Mouse (Mus musculus): ENCODE results near the gene Unc5a. TPM values are rescaled to one million over a fixed set of nuclear protein-coding genes. Genes with fewer than 3 reads are reported as not detected.

Gene Unc5a
- polyA plus RNA-seq, 1 experiment from 2014 or later, result 1.1 TPM

DNA sequence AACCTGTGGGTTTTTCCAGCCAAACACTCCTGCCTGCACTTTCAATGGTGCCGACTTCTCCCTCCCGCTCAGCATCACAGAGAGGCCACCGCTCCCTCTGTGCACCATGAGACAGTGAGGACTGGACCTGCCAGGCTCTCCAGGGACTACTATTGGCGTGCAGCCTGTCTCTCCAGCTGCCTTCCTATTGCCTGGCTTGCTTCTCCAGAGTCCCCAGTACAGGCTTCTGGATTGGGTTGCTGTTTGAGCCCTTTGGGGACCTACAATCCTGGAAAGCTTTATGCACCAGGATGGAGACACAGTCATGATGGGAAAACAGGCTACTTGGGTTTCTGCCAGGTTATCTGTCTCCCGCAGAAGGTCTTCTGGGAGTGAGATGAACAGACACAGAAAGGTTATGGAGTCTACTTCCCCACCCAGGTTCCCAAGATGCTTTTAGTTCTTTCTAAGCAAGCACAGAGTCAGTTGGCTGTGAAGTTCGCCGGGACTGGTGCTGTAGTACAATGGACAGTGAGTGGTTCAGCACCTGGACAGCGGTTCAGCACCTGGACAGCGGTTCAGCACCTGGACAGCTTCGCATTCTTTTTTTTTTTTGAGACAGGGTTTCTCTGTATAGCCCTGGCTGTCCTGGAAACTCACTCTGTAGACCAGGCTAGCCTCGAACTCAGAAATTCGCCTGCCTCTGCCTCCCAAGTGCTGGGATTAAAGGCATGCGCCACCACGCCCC is 21.5 kb downstream of the Unc5a start:
- Histone ChIP-seq H3K4me3 (ENCODE audit: low read depth, low read length) (no peak overlapping the region), H3K9me3 (ENCODE audit: control insufficient read depth) (no peaks in the 10 kb centered on the region), H3K27me3 (replicated peaks; ENCODE audit: control insufficient read depth, insufficient read depth, low read length) (no peaks in the 10 kb centered on the region), H3K4me2 (replicated peaks; ENCODE audit: low read depth) (no peak overlapping the region), H3K27ac (ENCODE audit: low read depth, low read length) (no peak overlapping the region), H3K36me3 (ENCODE audit: control insufficient read depth, insufficient read depth) (no peaks in the 10 kb centered on the region), H3K4me1 (replicated peaks; ENCODE audit: control insufficient read depth, insufficient read depth, low read length) (no peaks in the 10 kb centered on the region), H3K9ac (ENCODE audit: low read depth, low read length) (no peak overlapping the region)
- no peak for TF ChIP-seq CTCF (IDR thresholded peaks at IDR 0.05; ENCODE audit: low read depth)
- 33% methylated on average over 14 of the region's 14 CpGs for WGBS
- ATAC-seq, result no peak

GRCm38 (mm10) chr13:54975546-54975945 is 26.3 kb downstream of the Unc5a start:
- H3K27me3 ChIP-seq (replicated peaks; ENCODE audit: control insufficient read depth, insufficient read depth, low read length), result no peaks in the 10 kb centered on the region
- no peaks in the 10 kb centered on the region for H3K36me3 ChIP-seq (ENCODE audit: control insufficient read depth, insufficient read depth)
- no peak overlapping the region for H3K27ac ChIP-seq (ENCODE audit: low read depth, low read length)
- no peak overlapping the region for H3K4me2 ChIP-seq (replicated peaks; ENCODE audit: low read depth)
- no peak for TF ChIP-seq CTCF (IDR thresholded peaks at IDR 0.05; ENCODE audit: low read depth)
- no peaks in the 10 kb centered on the region for H3K4me1 ChIP-seq (replicated peaks; ENCODE audit: control insufficient read depth, insufficient read depth, low read length)
- WGBS, result 44% methylated on average over 3 of the region's 3 CpGs
- H3K9ac ChIP-seq (ENCODE audit: low read depth, low read length), result no peak overlapping the region
- H3K9me3 ChIP-seq (ENCODE audit: control insufficient read depth), result no peaks in the 10 kb centered on the region
- ATAC-seq, result no peak
- no peak overlapping the region for H3K4me3 ChIP-seq (ENCODE audit: low read depth, low read length)

- no peak overlapping the region for H3K27ac ChIP-seq (ENCODE audit: low read depth, low read length)
- no peaks in the 10 kb centered on the region for H3K27me3 ChIP-seq (replicated peaks; ENCODE audit: control insufficient read depth, insufficient read depth, low read length)
- WGBS, result 55% methylated on average over 8 of the region's 8 CpGs
- H3K9ac ChIP-seq (ENCODE audit: low read depth, low read length), result no peak overlapping the region
- TF ChIP-seq CTCF (IDR thresholded peaks at IDR 0.05; ENCODE audit: low read depth), result no peak
- H3K4me3 ChIP-seq (ENCODE audit: low read depth, low read length), result no peak overlapping the region
- no peak overlapping the region for H3K4me2 ChIP-seq (replicated peaks; ENCODE audit: low read depth)
- no peak for ATAC-seq
- no peaks in the 10 kb centered on the region for H3K36me3 ChIP-seq (ENCODE audit: control insufficient read depth, insufficient read depth)
- H3K4me1 ChIP-seq (replicated peaks; ENCODE audit: control insufficient read depth, insufficient read depth, low read length), result no peaks in the 10 kb centered on the region
- no peaks in the 10 kb centered on the region for H3K9me3 ChIP-seq (ENCODE audit: control insufficient read depth)
These were observed 29.6 kb downstream of the Unc5a start for GRCm38 (mm10) chr13:54978804-54979203.

DNA sequence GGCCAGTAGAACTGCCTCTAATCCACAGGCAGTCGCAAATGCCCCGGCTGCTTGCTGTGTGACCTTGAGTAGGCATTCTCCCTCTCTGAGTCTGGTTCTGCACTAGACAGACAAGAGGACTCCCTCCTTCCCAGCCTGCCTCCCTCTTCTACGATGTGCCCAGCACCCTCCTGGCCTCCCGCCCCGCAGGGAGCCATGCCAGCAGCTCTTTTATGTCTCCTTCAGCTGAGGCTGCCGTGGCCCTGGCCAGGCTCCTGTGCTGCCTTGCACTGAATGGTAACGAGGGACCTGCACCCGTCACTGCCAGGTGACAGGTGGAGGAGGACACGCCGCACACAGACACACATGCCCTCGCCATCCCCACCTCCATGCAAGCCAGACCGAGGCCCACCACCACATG is 31.7 kb downstream of the Unc5a start:
- Histone ChIP-seq H3K4me2 (replicated peaks; ENCODE audit: low read depth) (no peak overlapping the region), H3K4me3 (ENCODE audit: low read depth, low read length) (no peak overlapping the region), H3K9ac (ENCODE audit: low read depth, low read length) (no peak overlapping the region), H3K27ac (ENCODE audit: low read depth, low read length) (no peak overlapping the region), H3K27me3 (replicated peaks; ENCODE audit: control insufficient read depth, insufficient read depth, low read length) (no peaks in the 10 kb centered on the region), H3K9me3 (ENCODE audit: control insufficient read depth) (no peaks in the 10 kb centered on the region), H3K4me1 (replicated peaks; ENCODE audit: control insufficient read depth, insufficient read depth, low read length) (no peaks in the 10 kb centered on the region), H3K36me3 (ENCODE audit: control insufficient read depth, insufficient read depth) (no peaks in the 10 kb centered on the region)
- no peak for ATAC-seq
- 69% methylated on average over 12 of the region's 12 CpGs for whole genome bisulfite sequencing
- no peak for TF ChIP-seq CTCF (IDR thresholded peaks at IDR 0.05; ENCODE audit: low read depth)

GRCm38 (mm10) chr13:54983001-54983400 is 33.8 kb downstream of the Unc5a start:
- no peak for ATAC-seq

GRCm38 (mm10) chr13:54983614-54984013 is 34.4 kb downstream of the Unc5a start:
- no peaks in the 10 kb centered on the region for H3K9me3 ChIP-seq (ENCODE audit: control insufficient read depth)
- WGBS, result 62% methylated on average over 2 of the region's 2 CpGs
- H3K27ac ChIP-seq (ENCODE audit: low read depth, low read length), result no peak overlapping the region
- no peak overlapping the region for H3K9ac ChIP-seq (ENCODE audit: low read depth, low read length)
- H3K4me2 ChIP-seq (replicated peaks; ENCODE audit: low read depth), result no peak overlapping the region
- ATAC-seq, result no peak
- H3K36me3 ChIP-seq (ENCODE audit: control insufficient read depth, insufficient read depth), result no peaks in the 10 kb centered on the region
- H3K4me3 ChIP-seq (ENCODE audit: low read depth, low read length), result no peak overlapping the region
- peak; percentile 47 for TF ChIP-seq CTCF (IDR thresholded peaks at IDR 0.05; ENCODE audit: low read depth)
- H3K27me3 ChIP-seq (replicated peaks; ENCODE audit: control insufficient read depth, insufficient read depth, low read length), result no peaks in the 10 kb centered on the region
- no peaks in the 10 kb centered on the region for H3K4me1 ChIP-seq (replicated peaks; ENCODE audit: control insufficient read depth, insufficient read depth, low read length)

More at GRCm38 (mm10) chr13:54983001-54983400, 33.8 kb downstream of the Unc5a start:
- H3K4me2 ChIP-seq (replicated peaks; ENCODE audit: low read depth), result no peak overlapping the region
- 72% methylated on average over 8 of the region's 8 CpGs for WGBS
- TF ChIP-seq CTCF (IDR thresholded peaks at IDR 0.05; ENCODE audit: low read depth), result no peak
- H3K36me3 ChIP-seq (ENCODE audit: control insufficient read depth, insufficient read depth), result no peaks in the 10 kb centered on the region
- H3K27ac ChIP-seq (ENCODE audit: low read depth, low read length), result no peak overlapping the region
- H3K4me1 ChIP-seq (replicated peaks; ENCODE audit: control insufficient read depth, insufficient read depth, low read length), result no peaks in the 10 kb centered on the region
- H3K4me3 ChIP-seq (ENCODE audit: low read depth, low read length), result no peak overlapping the region
- H3K9ac ChIP-seq (ENCODE audit: low read depth, low read length), result no peak overlapping the region
- H3K27me3 ChIP-seq (replicated peaks; ENCODE audit: control insufficient read depth, insufficient read depth, low read length), result no peaks in the 10 kb centered on the region
- no peaks in the 10 kb centered on the region for H3K9me3 ChIP-seq (ENCODE audit: control insufficient read depth)
